Mouse (Mus musculus): ENCODE data around the gene Mbtps1.

Gene Mbtps1

GRCm38 (mm10) chr8:119558603-119559401 lies at the start of gene Mbtps1:
Gene Mbtps1 (minus strand): TSS chr8:119558735.
- DNase-seq (ENCODE audit: low spot score in 2 of 2), result peak; percentile 97 to 99

GRCm38 (mm10) chr8:119606224-119606623 lies 47.7 kb upstream of the Mbtps1 start:
- DNase-seq (ENCODE audit: low spot score in 2 of 2), result no peak

- DNase-seq (ENCODE audit: low spot score in 2 of 2), result peak; percentile 87 to 91
Measured at GRCm38 (mm10) chr8:119604996-119605395, 46.5 kb upstream of the Mbtps1 start, which contains the start of gene Taf1c. Gene Taf1c (minus strand): TSS chr8:119605222.

- no peak for DNase-seq (ENCODE audit: low spot score in 2 of 2)
Measured at GRCm38 (mm10) chr8:119604398-119604803, 45.9 kb upstream of the Mbtps1 start.

- no peak for DNase-seq (ENCODE audit: low spot score in 2 of 2)
Measured at GRCm38 (mm10) chr8:119603771-119604170, 45.2 kb upstream of the Mbtps1 start.

- no peak for DNase-seq (ENCODE audit: low spot score in 2 of 2)
Measured at GRCm38 (mm10) chr8:119591456-119591855, 32.9 kb upstream of the Mbtps1 start.

- DNase-seq (ENCODE audit: low spot score in 2 of 2), result no peak
Measured at GRCm38 (mm10) chr8:119590348-119590747, 31.8 kb upstream of the Mbtps1 start.

- DNase-seq (ENCODE audit: low spot score in 2 of 2), result no peak
Measured at GRCm38 (mm10) chr8:119588844-119589243, 30.3 kb upstream of the Mbtps1 start.

- no peak for DNase-seq (ENCODE audit: low spot score in 2 of 2)
Measured at GRCm38 (mm10) chr8:119588321-119588720, 29.8 kb upstream of the Mbtps1 start.

GRCm38 (mm10) chr8:119585901-119586300 lies 27.4 kb upstream of the Mbtps1 start:
- no peak for DNase-seq (ENCODE audit: low spot score in 2 of 2)

GRCm38 (mm10) chr8:119580441-119581161 lies 22.1 kb upstream of the Mbtps1 start:
- no peak for DNase-seq (ENCODE audit: low spot score in 2 of 2)

GRCm38 (mm10) chr8:119579096-119579495 lies 20.6 kb upstream of the Mbtps1 start:
- no peak for DNase-seq (ENCODE audit: low spot score in 2 of 2)

- no peak for DNase-seq (ENCODE audit: low spot score in 2 of 2)
Measured at GRCm38 (mm10) chr8:119575366-119575726, 16.8 kb upstream of the Mbtps1 start.

- DNase-seq (ENCODE audit: low spot score in 2 of 2), result peak; percentile 92 to 98
Measured at GRCm38 (mm10) chr8:119574437-119575365, 16.2 kb upstream of the Mbtps1 start, which contains the start of the genes Hsdl1 and Dnaaf1. Gene Hsdl1 (minus strand): TSS chr8:119575183. Gene Dnaaf1 (plus strand): TSS chr8:119575235.

- DNase-seq (ENCODE audit: low spot score in 2 of 2), result no peak
Measured at GRCm38 (mm10) chr8:119572411-119572810, 13.9 kb upstream of the Mbtps1 start.

GRCm38 (mm10) chr8:119571135-119571534 lies 12.6 kb upstream of the Mbtps1 start:
- DNase-seq (ENCODE audit: low spot score in 2 of 2), result no peak

- no peak for DNase-seq (ENCODE audit: low spot score in 2 of 2)
Measured at GRCm38 (mm10) chr8:119569881-119570280, 11.3 kb upstream of the Mbtps1 start.

GRCm38 (mm10) chr8:119568951-119569350 lies 10.4 kb upstream of the Mbtps1 start:
- DNase-seq (ENCODE audit: low spot score in 2 of 2), result no peak

- no peak for DNase-seq (ENCODE audit: low spot score in 2 of 2)
Measured at GRCm38 (mm10) chr8:119568251-119568650, 9.7 kb upstream of the Mbtps1 start.

GRCm38 (mm10) chr8:119566367-119566766 lies 7.8 kb upstream of the Mbtps1 start:
- DNase-seq (ENCODE audit: low spot score in 2 of 2), result no peak

GRCm38 (mm10) chr8:119563849-119564251 lies 5.3 kb upstream of the Mbtps1 start:
- DNase-seq (ENCODE audit: low spot score in 2 of 2), result no peak

GRCm38 (mm10) chr8:119559402-119559720 lies 826 bp upstream of the Mbtps1 start:
- DNase-seq (ENCODE audit: low spot score in 2 of 2), result no peak

Measured in urinary bladder, adult 18-20 months (tissue).